Mouse (Mus musculus) urinary bladder, adult 18-20 months (tissue): ENCODE measurements around the gene Map4k4.

Experiments
- DNase-seq, 2 experiments: peaks; one replicate each; pipeline ENCODE4 v3.0.0; 2022; ENCODE audit warnings: low spot score in 2 of 2, mixed read lengths in 2 of 2

The Map4k4 gene

GRCm38 (mm10) chr1:40000899-40001298 lies 100.2 kb downstream of the Map4k4 start:
- no peak for DNase-seq

- no peak for DNase-seq
These were observed 101.5 kb downstream of the Map4k4 start for GRCm38 (mm10) chr1:40002129-40002727.

GRCm38 (mm10) chr1:40006043-40006651 lies 105.4 kb downstream of the Map4k4 start:
- DNase-seq: no peak

GRCm38 (mm10) chr1:40007962-40008471 lies 107.3 kb downstream of the Map4k4 start:
- DNase-seq: no peak

- no peak for DNase-seq
These were observed 112.0 kb downstream of the Map4k4 start for GRCm38 (mm10) chr1:40012696-40013095.

- DNase-seq: no peak
These were observed 114.5 kb downstream of the Map4k4 start for GRCm38 (mm10) chr1:40015066-40015678.

GRCm38 (mm10) chr1:40021617-40022016 lies 120.9 kb downstream of the Map4k4 start:
- DNase-seq: no peak

- no peak for DNase-seq
These were observed 121.9 kb downstream of the Map4k4 start for GRCm38 (mm10) chr1:40022472-40023135.

GRCm38 (mm10) chr1:40023206-40023605 lies 122.5 kb downstream of the Map4k4 start:
- no peak for DNase-seq

- DNase-seq: no peak
These were observed 123.0 kb downstream of the Map4k4 start for GRCm38 (mm10) chr1:40023748-40024147.

GRCm38 (mm10) chr1:40024554-40025320 lies 124.0 kb downstream of the Map4k4 start:
- no peak for DNase-seq

GRCm38 (mm10) chr1:40025416-40025815 lies 124.7 kb downstream of the Map4k4 start:
- no peak for DNase-seq

- no peak for DNase-seq
These were observed 126.5 kb downstream of the Map4k4 start for GRCm38 (mm10) chr1:40027116-40027620.

GRCm38 (mm10) chr1:40028207-40028998 lies 127.7 kb downstream of the Map4k4 start:
- DNase-seq: no peak

GRCm38 (mm10) chr1:40029597-40029996 lies 128.9 kb downstream of the Map4k4 start:
- DNase-seq: no peak

- no peak for DNase-seq
These were observed 129.7 kb downstream of the Map4k4 start for GRCm38 (mm10) chr1:40030287-40030975.

GRCm38 (mm10) chr1:40030976-40031356 lies 130.3 kb downstream of the Map4k4 start:
- DNase-seq: no peak

- DNase-seq: no peak
These were observed 130.9 kb downstream of the Map4k4 start for GRCm38 (mm10) chr1:40031626-40032025.

GRCm38 (mm10) chr1:40033315-40033714 lies 132.6 kb downstream of the Map4k4 start:
- no peak for DNase-seq
